8 mouse cellular contexts compared by ENCODE assay signal in genomic region chr4:41639913-41640507, GRCm38 (mm10). TPM values are rescaled to one million over a fixed set of nuclear protein-coding genes. Genes with fewer than 3 reads are reported as not detected.
DNase-seq lines count a peak whose midpoint lies in the region; ATAC-seq lines count a peak whose summit lies in the region.

Gene Enho, minus strand, starts transcription at chr4:41640324.

- peaks cover 26% of the 10 kb centered on the region for H3K4me1 ChIP-seq in heart, embryonic 13.5 days
- peaks cover 11% of the 10 kb centered on the region for H3K4me1 ChIP-seq in liver, embryonic 11.5 days (replicated peaks; ENCODE audit: control insufficient read depth, insufficient read depth, low read length)

- H3K27ac ChIP-seq in heart, embryonic 13.5 days (replicated peaks), result peak within 1 kb of the TSS; percentile 38; the same call in 1 of the 2 replicates
- no peak within 1 kb of the TSS for H3K27ac ChIP-seq in liver, embryonic 11.5 days (ENCODE audit: low read depth, low read length)

- ATAC-seq in CD4-positive, CD25-positive, alpha-beta regulatory T cell, adult 4 months, result peak; percentile 86
- ATAC-seq in heart, embryonic 13.5 days (ENCODE audit: extremely low read depth, insufficient number of reproducible peaks, low FRiP score, low TSS enrichment), result peak; percentile 87
- ATAC-seq in liver, embryonic 11.5 days (replicated peaks; ENCODE audit: low FRiP score), result peak; percentile 90

- no peaks in the 10 kb centered on the region for H3K9me3 ChIP-seq in heart, embryonic 13.5 days
- no peaks in the 10 kb centered on the region for H3K9me3 ChIP-seq in liver, embryonic 11.5 days (ENCODE audit: control insufficient read depth, low read length)

- H3K4me3 ChIP-seq in heart, embryonic 13.5 days, result peak within 1 kb of the TSS; percentile 67
- H3K4me3 ChIP-seq in liver, embryonic 11.5 days (ENCODE audit: low read depth, low read length), result peak within 1 kb of the TSS; percentile 54

- H3K27me3 ChIP-seq in heart, embryonic 13.5 days (replicated peaks), result peaks cover 25% of the 10 kb centered on the region
- peaks cover 19% of the 10 kb centered on the region for H3K27me3 ChIP-seq in liver, embryonic 11.5 days (replicated peaks; ENCODE audit: control insufficient read depth, insufficient read depth, low read length)
- H3K27me3 ChIP-seq in splenic B cell, adult 2 months (ENCODE audit: control insufficient read depth, insufficient read depth, low read length, poor library complexity, severe bottlenecking), result no peaks in the 10 kb centered on the region

- peak; percentile 65 for DNase-seq in c-Kit-negative CD71-positive TER-119-positive erythroid progenitor cells, embryonic 14.5 days (ENCODE audit: low read depth, low spot score)
- DNase-seq in fibroblast of lung, adult 2 months (ENCODE audit: low read depth), result peak; percentile 69
- DNase-seq in kidney, postnatal 10 days, result peak; percentile 97
- peak; percentile 95 for DNase-seq in liver, embryonic 11.5 days (ENCODE audit: low spot score)
- DNase-seq in naive thymus-derived CD4-positive, alpha-beta T cell, adult 2 months (ENCODE audit: low read depth), result peak; percentile 90
- DNase-seq in splenic B cell, adult 2 months (ENCODE audit: low read depth, low spot score), result peak; percentile 90

- no peaks in the 10 kb centered on the region for H3K36me3 ChIP-seq in heart, embryonic 13.5 days
- H3K36me3 ChIP-seq in liver, embryonic 11.5 days (ENCODE audit: control insufficient read depth, insufficient read depth, low read length), result no peaks in the 10 kb centered on the region
- H3K36me3 ChIP-seq in splenic B cell, adult 2 months (ENCODE audit: control insufficient read depth, insufficient read depth, low read length, poor library complexity, severe bottlenecking), result no peaks in the 10 kb centered on the region

- H3K9ac ChIP-seq in heart, embryonic 13.5 days, result peak within 1 kb of the TSS; percentile 86
- H3K9ac ChIP-seq in liver, embryonic 11.5 days (ENCODE audit: low read depth, low read length), result peak within 1 kb of the TSS; percentile 68

- WGBS in heart, embryonic 13.5 days, result under 1% methylated on average over 68 of the region's 74 CpGs
- under 1% methylated on average over 53 of the region's 74 CpGs for WGBS in liver, embryonic 11.5 days

- peak within 1 kb of the TSS; percentile 86 for H3K4me2 ChIP-seq in heart, embryonic 13.5 days
- peak within 1 kb of the TSS; percentile 90 for H3K4me2 ChIP-seq in liver, embryonic 11.5 days

RNA-seq across cellular contexts. Expression of gene Enho, which starts in this region (rescaled TPM):
- polyA plus RNA-seq in CD4-positive, CD25-positive, alpha-beta regulatory T cell, adult 4 months (2017; shearing (Covaris generic)), result not detected
- 3.9 and 5.6 TPM in 2 replicates for polyA plus RNA-seq in heart, embryonic 13.5 days (2015; fragmentation: Nextera tagmentation; extraction: Ambion mirVana)
- 3.7 and 3.8 TPM in 2 replicates for polyA plus RNA-seq in liver, embryonic 11.5 days (2014; fragmentation: Nextera tagmentation; extraction: Ambion mirVana)

Comparison
In these comparisons a context has a peak if more than half of its experiments do, and no peak if none do; other contexts are left out.
1. Peak in ATAC-seq in CD4-positive, CD25-positive, alpha-beta regulatory T cell, adult 4 months; RNA of the gene not detected or under 1 TPM.